Mouse (Mus musculus): ENCODE results near the gene Ddx21. TPM values are rescaled to one million over a fixed set of nuclear protein-coding genes. Genes with fewer than 3 reads are reported as not detected.

Ddx21 gene
- total RNA-seq, 2 experiments from 2014 or later: 24.3 to 26.0 TPM

Other genes with a start within 250 kb of the Ddx21 start
- gene Hk1, start 222.4 kb downstream of the Ddx21 start, total RNA-seq (2021): 100 to 1,000 TPM; 307 to 312 TPM
- 1 to 10 TPM; 3.2 to 5.7 TPM for gene Hkdc1, start 179.8 kb downstream of the Ddx21 start, total RNA-seq (2021)
- 1 to 10 TPM; 1.6 to 1.8 TPM for gene 4930507D05Rik, start 152.8 kb downstream of the Ddx21 start, total RNA-seq (2021)
- 10 to 100 TPM; 20.8 to 22.6 TPM for gene Supv3l1, start 152.5 kb downstream of the Ddx21 start, total RNA-seq (2021)
- gene Vps26a, start 115.5 kb downstream of the Ddx21 start, total RNA-seq (2021): 10 to 100 TPM; 40.3 to 42.2 TPM
- gene Srgn, start 74.8 kb downstream of the Ddx21 start, total RNA-seq (2021): 10 to 100 TPM; 10.0 to 11.9 TPM
- 100 to 1,000 TPM; 184 to 187 TPM for gene Kif1bp, start 23.8 kb downstream of the Ddx21 start, total RNA-seq (2021)
- 10 to 100 TPM; 79.3 to 86.0 TPM for gene Ddx50, start 48.9 kb upstream of the Ddx21 start, total RNA-seq (2021)
- gene Stox1, start 123.8 kb upstream of the Ddx21 start, total RNA-seq (2021): 1 to 10 TPM; 3.2 to 4.2 TPM
- 10 to 100 TPM; 64.6 to 68.3 TPM for gene Ccar1, start 190.0 kb upstream of the Ddx21 start, total RNA-seq (2021)

All from layer of hippocampus, postnatal 14 days (tissue).